Mouse (Mus musculus): ENCODE data around the gene Mrln. TPM values are rescaled to one million over a fixed set of nuclear protein-coding genes. Genes with fewer than 3 reads are reported as not detected.

Mrln gene
- polyA plus RNA-seq, 1 experiment from 2014 or later, result 0.94 TPM

DNA sequence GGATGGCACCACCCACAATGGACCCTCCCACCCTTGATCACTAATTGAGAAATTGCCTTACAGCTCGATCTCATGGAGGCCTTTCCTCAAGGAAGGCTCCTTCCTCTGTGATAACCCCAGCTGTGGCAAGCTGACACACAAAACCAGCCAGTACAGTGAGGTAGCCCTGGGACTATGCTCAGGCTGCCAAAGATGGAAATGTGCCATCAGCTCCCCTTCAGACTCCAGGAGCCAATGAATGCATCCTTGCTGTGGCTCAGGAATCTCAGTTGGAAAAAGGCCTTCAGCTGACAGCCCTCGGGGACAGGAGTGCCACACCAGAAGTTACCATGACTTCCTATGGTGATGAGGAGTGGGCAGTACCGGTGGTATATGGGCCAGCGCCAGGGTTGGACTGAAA, 50.2 kb downstream of the Mrln start:
- no peak overlapping the region for H3K4me2 ChIP-seq (ENCODE audit: low read depth, low read length, severe bottlenecking)
- H3K27me3 ChIP-seq (ENCODE audit: control insufficient read depth, insufficient read depth, low read length), result no peaks in the 10 kb centered on the region
- H3K27ac ChIP-seq (ENCODE audit: low read depth, low read length), result no peak overlapping the region
- H3K36me3 ChIP-seq (ENCODE audit: control insufficient read depth, insufficient read depth, low read length), result no peaks in the 10 kb centered on the region
- H3K4me1 ChIP-seq (replicated peaks; ENCODE audit: control insufficient read depth, insufficient read depth, low read length), result no peaks in the 10 kb centered on the region
- DNase-seq (ENCODE audit: low spot score) (no peak), ATAC-seq (replicated peaks; ENCODE audit: low FRiP score) (no peak)
- H3K4me3 ChIP-seq (ENCODE audit: low read depth, low read length), result no peak overlapping the region
- no peaks in the 10 kb centered on the region for H3K9me3 ChIP-seq (ENCODE audit: control insufficient read depth, low read length)
- no peak overlapping the region for H3K9ac ChIP-seq (ENCODE audit: low read length)
- WGBS, result 82% methylated on average over 4 of the region's 4 CpGs

DNA sequence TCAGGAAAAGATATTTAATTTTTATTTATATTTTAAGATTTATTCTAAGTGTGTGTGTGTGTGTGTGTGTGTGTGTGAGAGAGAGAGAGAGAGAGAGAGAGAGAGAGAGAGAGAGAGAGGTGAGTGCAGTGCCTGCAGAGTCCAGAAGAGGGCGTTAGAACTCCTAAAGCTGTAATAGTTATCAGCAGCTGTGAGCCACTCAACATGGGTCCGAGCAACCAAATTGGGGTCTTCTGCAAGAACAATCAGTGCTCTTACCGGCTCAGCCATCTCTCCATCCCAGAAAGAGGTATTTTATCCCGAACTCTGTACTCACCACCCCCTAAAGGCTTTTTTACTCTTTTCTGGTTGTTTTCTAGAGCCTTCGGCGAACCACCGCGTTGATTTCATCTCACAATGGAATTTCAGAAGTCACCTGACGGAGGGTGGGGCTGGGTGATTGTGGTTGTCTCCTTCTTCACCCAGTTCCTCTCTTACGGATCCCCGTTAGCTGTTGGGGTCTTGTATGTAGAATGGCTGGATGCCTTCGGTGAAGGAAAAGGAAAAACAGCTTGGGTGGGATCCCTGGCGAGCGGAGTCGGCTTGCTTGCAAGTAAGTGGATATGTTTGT, 51.2 kb downstream of the Mrln start:
- Histone ChIP-seq H3K4me1 (replicated peaks; ENCODE audit: control insufficient read depth, insufficient read depth, low read length) (0 out of 2 replicates have a peak, but pooled peaks cover 3% of the 10 kb centered on the region), H3K9ac (ENCODE audit: low read length) (no peak overlapping the region), H3K36me3 (ENCODE audit: control insufficient read depth, insufficient read depth, low read length) (no peaks in the 10 kb centered on the region), H3K9me3 (ENCODE audit: control insufficient read depth, low read length) (no peaks in the 10 kb centered on the region), H3K27ac (ENCODE audit: low read depth, low read length) (no peak overlapping the region), H3K27me3 (ENCODE audit: control insufficient read depth, insufficient read depth, low read length) (no peaks in the 10 kb centered on the region), H3K4me2 (ENCODE audit: low read depth, low read length, severe bottlenecking) (no peak overlapping the region), H3K4me3 (ENCODE audit: low read depth, low read length) (no peak overlapping the region)
- DNase-seq (ENCODE audit: low spot score) (no peak), ATAC-seq (replicated peaks; ENCODE audit: low FRiP score) (no peak)
- WGBS, result 89% methylated on average over 15 of the region's 15 CpGs

DNA sequence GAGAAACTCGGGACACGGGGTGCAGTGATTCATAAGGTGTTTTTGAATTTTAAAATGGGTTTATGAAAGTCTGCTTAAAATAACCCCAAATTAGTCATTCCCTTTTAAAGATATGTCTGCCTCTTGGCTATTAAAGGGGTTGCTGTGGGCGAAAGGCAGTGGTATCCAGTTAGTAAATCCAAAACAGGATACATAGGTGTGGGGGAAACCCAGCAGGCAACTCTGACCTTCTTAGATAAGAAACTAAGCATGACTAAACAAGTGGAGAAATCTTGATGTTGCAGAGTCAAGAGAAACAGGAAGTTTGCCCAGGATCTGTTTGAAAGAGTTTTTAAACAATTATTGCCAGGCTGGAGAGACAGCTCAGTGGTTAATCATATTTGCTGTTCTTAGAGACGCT, 52.6 kb downstream of the Mrln start:
- no peaks in the 10 kb centered on the region for H3K9me3 ChIP-seq (ENCODE audit: control insufficient read depth, low read length)
- H3K4me3 ChIP-seq (ENCODE audit: low read depth, low read length), result no peak overlapping the region
- no peak overlapping the region for H3K27ac ChIP-seq (ENCODE audit: low read depth, low read length)
- H3K36me3 ChIP-seq (ENCODE audit: control insufficient read depth, insufficient read depth, low read length), result no peaks in the 10 kb centered on the region
- 90% methylated on average over 4 of the region's 4 CpGs for WGBS
- DNase-seq (ENCODE audit: low spot score) (no peak), ATAC-seq (replicated peaks; ENCODE audit: low FRiP score) (no peak)
- no peaks in the 10 kb centered on the region for H3K27me3 ChIP-seq (ENCODE audit: control insufficient read depth, insufficient read depth, low read length)
- H3K4me2 ChIP-seq (ENCODE audit: low read depth, low read length, severe bottlenecking), result no peak overlapping the region
- H3K9ac ChIP-seq (ENCODE audit: low read length), result no peak overlapping the region
- H3K4me1 ChIP-seq (replicated peaks; ENCODE audit: control insufficient read depth, insufficient read depth, low read length), result 0 out of 2 replicates have a peak, but pooled peaks cover 3% of the 10 kb centered on the region

DNA sequence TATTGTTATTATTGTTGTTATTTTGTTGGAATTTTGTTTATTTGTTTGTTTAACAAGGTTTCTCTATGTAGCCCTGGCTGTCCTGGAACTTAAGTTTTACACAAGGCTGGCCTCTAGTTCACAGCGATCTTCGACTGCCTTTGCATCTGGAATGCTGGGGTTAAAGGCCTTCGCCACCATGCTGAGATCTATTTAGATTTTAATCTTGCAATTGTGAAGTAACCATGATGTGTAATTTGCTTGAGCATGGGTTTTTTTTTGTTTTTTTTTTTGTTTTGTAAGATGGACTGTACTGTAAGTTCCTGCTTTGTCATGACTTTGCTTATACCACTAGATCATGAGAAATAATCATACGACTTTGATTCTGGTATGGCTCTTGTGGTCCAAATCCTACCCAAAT, 56.4 kb downstream of the Mrln start:
- Histone ChIP-seq H3K27me3 (ENCODE audit: control insufficient read depth, insufficient read depth, low read length) (no peaks in the 10 kb centered on the region), H3K9ac (ENCODE audit: low read length) (no peak overlapping the region), H3K9me3 (ENCODE audit: control insufficient read depth, low read length) (no peaks in the 10 kb centered on the region), H3K4me2 (ENCODE audit: low read depth, low read length, severe bottlenecking) (no peak overlapping the region), H3K27ac (ENCODE audit: low read depth, low read length) (no peak overlapping the region), H3K4me3 (ENCODE audit: low read depth, low read length) (no peak overlapping the region), H3K36me3 (ENCODE audit: control insufficient read depth, insufficient read depth, low read length) (no peaks in the 10 kb centered on the region), H3K4me1 (replicated peaks; ENCODE audit: control insufficient read depth, insufficient read depth, low read length) (0 out of 2 replicates have a peak, but pooled peaks cover 3% of the 10 kb centered on the region)
- 55% methylated on average over 4 of the region's 4 CpGs for WGBS
- DNase-seq (ENCODE audit: low spot score), result no peak
- no peak for ATAC-seq (replicated peaks; ENCODE audit: low FRiP score)

DNA sequence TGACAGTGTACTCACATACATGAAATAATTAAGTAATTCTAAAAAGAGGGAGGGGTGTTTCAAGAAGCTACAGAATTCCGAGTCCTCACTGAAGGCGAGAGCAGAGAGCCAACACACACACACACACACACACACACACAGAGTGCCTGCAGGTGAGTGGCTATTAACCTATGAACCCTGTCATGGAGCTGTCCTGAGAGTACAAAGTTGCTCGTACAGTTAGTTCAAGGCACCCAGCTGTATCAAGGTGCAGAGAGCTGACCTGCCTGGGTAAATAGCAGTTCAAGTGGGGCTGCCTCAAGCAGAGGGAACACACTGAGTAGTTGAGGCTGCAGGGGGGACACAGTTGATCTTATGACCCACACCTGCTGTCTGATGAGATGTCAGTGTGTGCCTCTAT, 57.6 kb downstream of the Mrln start:
- Histone ChIP-seq H3K27me3 (ENCODE audit: control insufficient read depth, insufficient read depth, low read length) (no peaks in the 10 kb centered on the region), H3K36me3 (ENCODE audit: control insufficient read depth, insufficient read depth, low read length) (no peaks in the 10 kb centered on the region), H3K4me2 (ENCODE audit: low read depth, low read length, severe bottlenecking) (no peak overlapping the region), H3K9ac (ENCODE audit: low read length) (no peak overlapping the region), H3K4me1 (replicated peaks; ENCODE audit: control insufficient read depth, insufficient read depth, low read length) (0 out of 2 replicates have a peak, but pooled peaks cover 3% of the 10 kb centered on the region), H3K4me3 (ENCODE audit: low read depth, low read length) (no peak overlapping the region), H3K9me3 (ENCODE audit: control insufficient read depth, low read length) (no peaks in the 10 kb centered on the region), H3K27ac (ENCODE audit: low read depth, low read length) (no peak overlapping the region)
- DNase-seq (ENCODE audit: low spot score), result no peak
- 90% methylated on average over 3 of the region's 3 CpGs for WGBS
- ATAC-seq (replicated peaks; ENCODE audit: low FRiP score), result no peak

DNA sequence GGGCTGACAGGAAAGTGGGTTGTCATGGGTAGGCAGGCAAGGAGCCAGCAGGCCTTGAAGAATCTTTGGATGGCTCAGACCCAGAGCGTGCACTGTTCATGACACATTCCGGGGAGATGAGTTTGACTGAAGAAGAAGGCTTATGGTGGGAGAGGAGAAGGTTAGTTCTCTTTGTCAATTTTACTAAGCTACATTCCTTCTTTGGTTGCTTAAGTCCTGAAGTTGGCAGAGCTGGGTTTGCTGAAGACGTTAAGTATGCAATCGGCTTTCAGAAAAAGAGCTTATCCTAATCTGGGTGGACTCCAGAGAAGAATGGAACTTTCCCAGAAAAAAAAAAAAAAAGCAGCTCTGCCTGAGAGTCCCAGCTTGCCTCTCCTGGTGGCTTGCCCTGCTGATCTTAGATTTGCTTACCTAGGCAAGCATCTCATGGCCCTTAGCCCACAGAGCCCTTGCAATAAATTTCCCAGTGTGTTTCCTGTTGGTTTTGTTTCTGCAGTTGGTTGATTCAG, 59.3 kb downstream of the Mrln start:
- DNase-seq (ENCODE audit: low spot score) (no peak), ATAC-seq (replicated peaks; ENCODE audit: low FRiP score) (no peak)
- Histone ChIP-seq H3K4me2 (ENCODE audit: low read depth, low read length, severe bottlenecking) (no peak overlapping the region), H3K27me3 (ENCODE audit: control insufficient read depth, insufficient read depth, low read length) (no peaks in the 10 kb centered on the region), H3K4me1 (replicated peaks; ENCODE audit: control insufficient read depth, insufficient read depth, low read length) (0 out of 2 replicates have a peak, but pooled peaks cover 3% of the 10 kb centered on the region), H3K4me3 (ENCODE audit: low read depth, low read length) (no peak overlapping the region), H3K36me3 (ENCODE audit: control insufficient read depth, insufficient read depth, low read length) (no peaks in the 10 kb centered on the region), H3K9me3 (ENCODE audit: control insufficient read depth, low read length) (no peaks in the 10 kb centered on the region), H3K27ac (ENCODE audit: low read depth, low read length) (no peak overlapping the region), H3K9ac (ENCODE audit: low read length) (no peak overlapping the region)
- WGBS, result 76% methylated on average over 4 of the region's 4 CpGs

DNA sequence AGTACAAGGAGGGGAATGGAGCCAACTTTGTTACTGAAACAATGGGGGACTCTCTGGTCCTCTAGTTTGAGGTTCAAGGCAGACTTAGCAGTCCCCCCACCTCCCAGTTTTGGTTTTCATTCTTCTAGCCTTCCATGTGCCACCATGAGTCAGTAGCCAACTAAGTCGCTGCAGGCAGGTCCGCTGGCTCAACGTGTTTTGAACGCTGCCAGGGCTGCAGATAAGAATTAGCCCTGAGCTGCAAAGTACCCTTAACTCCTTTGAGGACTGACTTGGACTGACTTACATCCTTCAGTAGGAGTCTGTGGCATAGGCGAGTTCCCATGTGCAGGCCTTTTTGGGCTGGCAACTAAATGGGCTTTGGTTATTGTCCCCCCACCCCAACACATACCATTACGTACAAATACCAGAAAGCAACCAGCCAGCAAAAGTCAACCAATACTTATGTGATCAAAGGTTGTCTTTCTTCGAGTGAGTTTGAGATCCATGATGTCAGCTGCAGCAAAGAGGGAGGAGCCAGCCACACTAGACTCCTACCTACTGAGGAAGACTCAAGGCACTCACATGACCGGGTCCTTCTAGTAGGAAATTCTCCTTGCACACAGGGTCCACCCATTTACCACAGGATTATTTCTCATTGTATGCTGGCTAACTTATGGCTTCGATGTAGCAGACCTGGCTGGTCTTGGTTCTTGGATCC, 60.0 kb downstream of the Mrln start:
- Histone ChIP-seq H3K4me3 (ENCODE audit: low read depth, low read length) (no peak overlapping the region), H3K27ac (ENCODE audit: low read depth, low read length) (no peak overlapping the region), H3K4me1 (replicated peaks; ENCODE audit: control insufficient read depth, insufficient read depth, low read length) (0 out of 2 replicates have a peak, but pooled peaks cover 3% of the 10 kb centered on the region), H3K36me3 (ENCODE audit: control insufficient read depth, insufficient read depth, low read length) (no peaks in the 10 kb centered on the region), H3K9ac (ENCODE audit: low read length) (no peak overlapping the region), H3K27me3 (ENCODE audit: control insufficient read depth, insufficient read depth, low read length) (no peaks in the 10 kb centered on the region), H3K9me3 (ENCODE audit: control insufficient read depth, low read length) (no peaks in the 10 kb centered on the region), H3K4me2 (ENCODE audit: low read depth, low read length, severe bottlenecking) (no peak overlapping the region)
- no peak for ATAC-seq (replicated peaks; ENCODE audit: low FRiP score)
- 88% methylated on average over 9 of the region's 9 CpGs for WGBS
- no peak for DNase-seq (ENCODE audit: low spot score)

DNA sequence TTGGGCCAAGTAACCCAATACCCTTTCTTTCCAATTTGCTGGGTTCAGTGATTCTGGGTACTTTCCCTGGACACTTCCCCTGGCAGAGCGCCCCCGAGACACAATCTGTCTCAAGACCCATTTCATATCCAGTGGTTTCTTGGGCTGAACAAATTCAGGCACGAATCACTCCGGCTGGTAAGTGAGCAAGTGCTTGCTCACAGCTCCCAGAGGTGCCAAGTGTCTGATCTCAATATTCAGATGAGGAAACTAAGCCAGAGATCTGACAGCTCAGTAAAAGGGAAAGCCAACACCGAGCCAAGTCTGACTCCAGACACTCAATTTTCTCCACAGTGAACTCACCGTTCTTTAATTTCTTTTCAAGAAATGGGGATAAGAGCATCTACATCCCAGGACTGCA, 62.0 kb downstream of the Mrln start:
- no peak overlapping the region for H3K4me3 ChIP-seq (ENCODE audit: low read depth, low read length)
- no peak for ATAC-seq (replicated peaks; ENCODE audit: low FRiP score)
- no peaks in the 10 kb centered on the region for H3K27me3 ChIP-seq (ENCODE audit: control insufficient read depth, insufficient read depth, low read length)
- H3K27ac ChIP-seq (ENCODE audit: low read depth, low read length), result no peak overlapping the region
- 93% methylated on average over 6 of the region's 6 CpGs for whole genome bisulfite sequencing
- DNase-seq (ENCODE audit: low spot score), result no peak
- H3K4me2 ChIP-seq (ENCODE audit: low read depth, low read length, severe bottlenecking), result no peak overlapping the region
- H3K9me3 ChIP-seq (ENCODE audit: control insufficient read depth, low read length), result no peaks in the 10 kb centered on the region
- no peaks in the 10 kb centered on the region for H3K4me1 ChIP-seq (replicated peaks; ENCODE audit: control insufficient read depth, insufficient read depth, low read length)
- H3K9ac ChIP-seq (ENCODE audit: low read length), result no peak overlapping the region
- no peaks in the 10 kb centered on the region for H3K36me3 ChIP-seq (ENCODE audit: control insufficient read depth, insufficient read depth, low read length)
